Mouse (Mus musculus): ENCODE data around the gene Il21. TPM values are rescaled to one million over a fixed set of nuclear protein-coding genes. Genes with fewer than 3 reads are reported as not detected.

The Il21 gene
- polyA plus RNA-seq, 1 experiment from 2014 or later, result not detected

DNA sequence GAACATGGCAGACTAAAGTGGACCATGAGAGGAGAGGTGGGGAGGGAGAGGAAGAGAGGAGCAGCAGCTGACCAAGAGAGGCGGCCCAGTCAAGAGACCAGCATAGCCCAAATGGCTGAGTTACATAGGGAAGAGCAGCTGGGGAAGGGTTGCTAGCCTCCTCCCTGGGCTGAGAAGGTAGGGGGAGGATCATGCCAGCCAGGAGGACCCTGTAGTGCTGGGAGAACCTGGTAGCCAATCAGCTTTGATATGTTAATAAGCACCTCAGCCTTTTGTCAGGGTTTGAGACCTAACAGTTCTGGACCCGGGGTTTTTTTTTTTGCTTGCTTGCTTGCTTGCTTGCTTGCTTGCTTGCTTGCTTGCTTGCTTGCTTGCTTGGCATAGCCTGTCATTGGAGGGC, 51.4 kb downstream of the Il21 start:
- DNase-seq (ENCODE audit: low spot score), result no peak
- no peak overlapping the region for H3K4me3 ChIP-seq
- 15% methylated on average over 2 of the region's 2 CpGs for WGBS

GRCm38 (mm10) chr3:37180039-37180743, 52.2 kb downstream of the Il21 start:
- no peak for DNase-seq (ENCODE audit: low spot score)
- Histone ChIP-seq H3K27me3 (ENCODE audit: insufficient read depth, poor library complexity, severe bottlenecking) (no peaks in the 10 kb centered on the region), H3K27ac (no peak overlapping the region), H3K9me3 (no peaks in the 10 kb centered on the region), H3K36me3 (no peaks in the 10 kb centered on the region), H3K4me1 (0 out of 2 replicates have a peak, but pooled peaks cover 6% of the 10 kb centered on the region), H3K4me3 (no peak overlapping the region)
- WGBS, result 72% methylated on average over 12 of the region's 12 CpGs

More for the DNA sequence above, 51.4 kb downstream of the Il21 start:
- Histone ChIP-seq H3K9me3 (no peaks in the 10 kb centered on the region), H3K36me3 (no peaks in the 10 kb centered on the region), H3K4me1 (0 out of 2 replicates have a peak, but pooled peaks cover 6% of the 10 kb centered on the region), H3K27ac (no peak overlapping the region), H3K27me3 (ENCODE audit: insufficient read depth, poor library complexity, severe bottlenecking) (no peaks in the 10 kb centered on the region)

DNA sequence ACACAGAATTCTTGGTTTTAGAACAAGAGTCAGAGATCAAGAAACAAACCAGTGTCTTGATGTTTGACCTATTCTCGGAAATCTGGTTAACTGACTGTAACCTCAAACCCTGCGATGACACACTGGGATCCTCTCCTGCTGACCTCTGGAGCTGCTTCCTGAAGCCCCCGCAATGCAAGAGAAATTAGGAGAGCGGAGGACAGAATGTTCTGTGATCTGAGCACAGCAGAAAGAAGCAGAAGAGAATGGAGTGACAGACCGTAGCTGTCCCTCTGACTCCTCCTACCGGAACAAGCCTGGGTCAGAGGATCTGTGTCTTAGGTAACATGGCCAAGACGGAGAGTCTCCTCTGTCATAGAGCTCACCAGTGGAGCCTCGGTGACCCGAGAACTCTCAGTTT, 53.0 kb downstream of the Il21 start:
- 79% methylated on average over 9 of the region's 9 CpGs for WGBS
- 0 out of 2 replicates have a peak, but pooled peaks cover 6% of the 10 kb centered on the region for H3K4me1 ChIP-seq
- H3K36me3 ChIP-seq, result no peaks in the 10 kb centered on the region
- DNase-seq (ENCODE audit: low spot score), result no peak
- no peaks in the 10 kb centered on the region for H3K9me3 ChIP-seq
- H3K4me3 ChIP-seq, result no peak overlapping the region
- no peaks in the 10 kb centered on the region for H3K27me3 ChIP-seq (ENCODE audit: insufficient read depth, poor library complexity, severe bottlenecking)
- H3K27ac ChIP-seq, result no peak overlapping the region

DNA sequence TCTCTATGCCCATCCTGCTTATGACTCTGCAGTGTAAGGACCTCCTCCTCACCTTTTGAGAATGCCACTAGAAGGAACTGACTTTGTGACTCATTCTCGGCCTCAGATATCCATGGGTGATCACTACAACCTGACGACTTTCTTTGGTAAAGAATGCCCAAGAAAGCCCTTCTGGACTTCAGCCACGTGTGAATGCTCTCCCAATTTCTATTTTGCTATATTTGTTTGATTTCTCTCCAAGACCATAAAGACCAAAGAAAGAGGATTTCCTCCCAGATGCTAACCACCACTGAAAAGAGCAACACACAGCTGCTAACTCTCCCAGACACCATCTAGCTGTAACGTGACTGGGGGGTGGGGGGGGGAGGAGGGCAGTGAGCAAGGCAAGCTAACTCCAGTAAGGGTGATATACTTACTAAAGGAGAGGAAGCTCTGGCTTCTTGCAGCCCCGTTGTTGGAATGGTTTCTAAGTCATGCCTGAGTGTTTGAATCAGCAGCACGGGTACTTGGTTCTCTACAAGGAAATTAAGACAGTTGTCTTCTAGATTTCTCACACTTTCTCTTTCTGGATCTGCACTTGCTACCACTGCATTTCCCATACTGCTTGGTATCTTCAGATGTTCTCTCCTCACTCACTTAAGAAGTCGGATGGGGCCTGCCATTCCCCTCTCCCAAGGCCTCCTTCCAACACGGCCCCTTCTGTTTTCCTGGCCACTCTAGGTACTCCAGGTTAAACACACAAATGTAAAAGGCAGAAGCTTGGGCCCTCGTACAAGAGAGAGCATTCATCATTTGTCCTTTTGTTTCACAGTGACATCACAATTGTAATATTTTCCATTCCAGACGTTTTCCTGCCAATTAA, 57.5 kb downstream of the Il21 start:
- Histone ChIP-seq H3K27me3 (ENCODE audit: insufficient read depth, poor library complexity, severe bottlenecking) (no peaks in the 10 kb centered on the region), H3K4me3 (no peak overlapping the region), H3K4me1 (no peaks in the 10 kb centered on the region), H3K27ac (no peak overlapping the region), H3K36me3 (no peaks in the 10 kb centered on the region), H3K9me3 (no peaks in the 10 kb centered on the region)
- 66% methylated on average over 10 of the region's 10 CpGs for WGBS
- no peak for DNase-seq (ENCODE audit: low spot score)

DNA sequence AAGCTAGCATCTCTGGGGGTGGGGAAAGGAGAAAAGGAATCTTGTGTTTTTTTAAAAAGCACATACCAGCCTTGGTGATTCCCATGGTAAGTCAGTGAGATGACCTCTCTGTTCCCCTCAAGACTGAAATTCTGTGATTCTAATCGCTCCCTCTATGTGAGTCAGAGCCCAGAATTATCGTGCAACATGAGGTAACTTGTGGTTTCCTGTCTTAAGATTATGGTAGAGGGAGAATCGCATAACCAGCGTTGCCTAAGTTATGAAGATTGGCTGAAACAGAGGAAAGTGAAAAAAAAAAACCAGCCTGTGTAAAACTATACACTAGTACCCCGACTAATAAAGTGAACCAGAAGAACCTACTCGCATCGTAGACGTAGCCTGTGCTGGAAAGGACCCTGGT, 59.2 kb downstream of the Il21 start:
- H3K9me3 ChIP-seq, result no peaks in the 10 kb centered on the region
- no peak for DNase-seq (ENCODE audit: low spot score)
- WGBS, result 81% methylated on average over 8 of the region's 8 CpGs
- no peaks in the 10 kb centered on the region for H3K36me3 ChIP-seq
- no peak overlapping the region for H3K4me3 ChIP-seq
- H3K4me1 ChIP-seq, result no peaks in the 10 kb centered on the region
- no peak overlapping the region for H3K27ac ChIP-seq
- H3K27me3 ChIP-seq (ENCODE audit: insufficient read depth, poor library complexity, severe bottlenecking), result no peaks in the 10 kb centered on the region

Small RNA genes lying within 50 kb of the gene (microRNA-seq; reads per million reads assigned to microRNA genes)
- not detected for gene Gm24169

Other genes with a start within 250 kb of the Il21 start
- 0.44 and 0.64 TPM in 2 replicates for gene Adad1, start 169.1 kb downstream of the Il21 start, polyA plus RNA-seq (2016; fragmentation: Nextera tagmentation; extraction: Ambion mirVana)
- gene Il2, start 106.7 kb downstream of the Il21 start, polyA plus RNA-seq (2016; fragmentation: Nextera tagmentation; extraction: Ambion mirVana), result 0.17 and 0.24 TPM in 2 replicates
- gene Bbs12, start 79.9 kb upstream of the Il21 start, polyA plus RNA-seq (2016; fragmentation: Nextera tagmentation; extraction: Ambion mirVana), result 5.9 and 7.7 TPM in 2 replicates
- 0.80 and 1.1 TPM in 2 replicates for gene Cetn4, start 80.1 kb upstream of the Il21 start, polyA plus RNA-seq (2016; fragmentation: Nextera tagmentation; extraction: Ambion mirVana)
- 0.50 and 0.92 TPM in 2 replicates for gene Fgf2, start 115.7 kb upstream of the Il21 start, polyA plus RNA-seq (2016; fragmentation: Nextera tagmentation; extraction: Ambion mirVana)
- gene Spata5, start 187.3 kb upstream of the Il21 start, polyA plus RNA-seq (2016; fragmentation: Nextera tagmentation; extraction: Ambion mirVana), result 35.2 and 36.2 TPM in 2 replicates
- 7.8 and 10.7 TPM in 2 replicates for gene Nudt6, start 187.6 kb upstream of the Il21 start, polyA plus RNA-seq (2016; fragmentation: Nextera tagmentation; extraction: Ambion mirVana)

Measured in heart, embryonic 10.5 days (tissue).